Mouse (Mus musculus) lung, adult 18-20 months (tissue): ENCODE data around the gene Mef2d.

Source experiments
- DNase-seq, 2 experiments: peaks; one replicate each; pipeline ENCODE4 v3.0.0; 2022; ENCODE audit warnings: mixed read lengths in 2 of 2

Mef2d gene

DNA sequence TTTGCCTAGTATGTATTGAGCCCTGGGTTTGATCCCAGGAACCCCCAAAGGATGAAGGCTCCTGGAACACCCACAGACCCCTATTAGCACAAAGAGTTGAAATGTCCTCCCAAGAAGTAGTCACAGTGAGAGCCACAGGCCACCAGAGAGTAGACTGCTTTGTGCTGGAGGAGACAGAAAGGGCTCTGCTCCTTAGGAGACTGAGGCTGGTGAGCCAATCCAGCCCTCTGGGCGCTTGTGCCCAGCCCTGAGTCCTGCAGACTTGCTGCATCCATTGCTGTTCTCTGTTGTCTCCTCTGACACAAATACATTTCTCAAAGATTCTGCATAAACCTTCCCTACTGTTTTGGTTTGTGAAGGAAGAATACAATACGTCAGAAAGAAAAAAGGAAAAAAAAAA is 68.7 kb downstream of the Mef2d start:
- DNase-seq = no peak

DNA sequence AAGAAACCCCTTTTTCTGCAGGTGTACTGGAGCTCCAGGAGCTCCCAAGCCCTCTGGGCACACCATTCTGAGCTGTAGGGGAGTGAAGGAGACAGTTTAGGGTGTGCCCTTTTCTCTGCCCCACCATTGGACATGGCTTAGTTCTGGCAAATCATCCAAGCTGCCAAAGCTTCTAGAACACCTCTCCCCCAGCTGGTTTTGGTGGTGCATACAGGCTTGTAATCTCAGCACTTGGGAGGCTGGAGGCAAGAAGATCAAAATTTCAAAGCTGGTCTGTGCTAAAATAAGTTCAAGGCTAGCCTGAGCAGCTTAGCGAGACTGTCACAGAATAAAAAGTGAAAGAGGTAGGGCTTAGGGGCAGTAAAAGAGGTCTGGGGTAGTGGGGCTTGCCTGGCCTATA is 70.2 kb downstream of the Mef2d start:
- no peak for DNase-seq

DNA sequence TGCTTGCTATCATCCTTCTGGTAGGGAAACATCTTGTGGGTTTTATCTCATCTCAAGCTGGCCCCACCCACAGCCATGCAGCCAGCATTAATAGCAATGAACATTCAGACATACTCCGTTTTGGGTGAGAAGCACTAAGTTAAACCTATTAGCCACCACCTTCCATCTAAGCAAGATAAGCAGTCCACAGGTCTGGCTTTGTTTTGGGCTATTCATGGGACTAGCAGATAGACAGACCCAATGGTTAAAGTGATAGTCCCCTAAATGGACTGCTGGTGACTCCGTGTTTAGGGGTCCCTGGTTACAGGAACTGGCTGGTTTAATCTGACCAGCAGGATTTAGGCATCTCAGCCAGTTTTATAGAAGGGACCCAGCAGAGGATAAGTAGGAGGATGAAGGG is 70.8 kb downstream of the Mef2d start:
- no peak for DNase-seq

GRCm38 (mm10) chr3:88214197-88214938 is 72.2 kb downstream of the Mef2d start:
- no peak for DNase-seq

DNA sequence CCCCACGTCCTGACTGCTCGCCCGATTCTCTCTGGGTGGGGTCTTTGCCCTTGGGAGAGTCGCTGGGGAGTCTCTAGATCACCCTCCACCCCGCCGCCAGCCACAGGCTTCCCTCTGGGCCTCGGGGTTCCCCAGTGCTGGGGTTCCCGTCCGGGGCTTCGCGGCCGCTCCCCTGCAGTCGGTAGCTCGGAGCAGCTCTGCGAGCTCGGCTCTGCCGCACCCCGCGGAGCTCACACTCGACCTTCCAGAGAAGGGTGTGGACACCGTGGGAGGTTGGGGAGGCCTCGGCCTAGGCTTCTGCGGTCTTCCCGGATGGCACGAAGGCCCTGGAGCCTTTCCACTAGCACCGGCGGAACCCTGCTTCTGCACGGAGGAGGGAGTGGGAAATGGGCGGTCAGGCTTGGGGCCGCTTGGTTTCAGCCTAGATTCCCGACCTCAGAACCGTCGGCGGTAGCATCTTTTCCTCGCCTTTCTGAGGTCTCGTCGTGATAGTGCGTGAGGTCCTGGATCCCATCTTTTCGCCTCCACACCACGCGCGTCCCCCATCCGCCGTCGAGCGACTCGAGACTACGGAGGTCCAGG is 72.9 kb downstream of the Mef2d start:
- DNase-seq = no peak

GRCm38 (mm10) chr3:88215553-88216004 is 73.4 kb downstream of the Mef2d start:
- DNase-seq = no peak

- DNase-seq = no peak
Observed at GRCm38 (mm10) chr3:88216116-88216515, 73.9 kb downstream of the Mef2d start.

GRCm38 (mm10) chr3:88216534-88217326 is 74.6 kb downstream of the Mef2d start:
- DNase-seq = no peak

- no peak for DNase-seq
Observed at GRCm38 (mm10) chr3:88217679-88218078, 75.5 kb downstream of the Mef2d start.

DNA sequence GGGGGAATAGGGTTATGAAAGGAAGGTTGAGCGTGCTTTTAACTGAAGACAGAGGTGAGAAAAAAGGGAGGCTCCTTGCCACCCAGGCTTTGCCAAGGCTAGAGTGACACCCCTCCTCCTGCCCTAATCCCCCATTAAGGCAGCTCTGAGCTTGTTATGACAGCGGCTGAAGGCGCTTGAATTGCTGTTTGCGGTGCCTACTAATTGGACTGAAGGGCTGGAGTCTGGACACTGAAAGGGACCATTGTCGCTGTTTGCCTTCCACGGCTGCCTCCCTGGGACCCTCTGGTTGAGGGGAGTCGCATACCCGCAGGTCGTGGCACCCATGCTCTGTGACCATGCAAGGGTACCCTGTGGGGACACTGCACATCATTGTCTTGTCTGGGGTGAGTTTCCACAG is 77.8 kb downstream of the Mef2d start:
- no peak for DNase-seq

DNA sequence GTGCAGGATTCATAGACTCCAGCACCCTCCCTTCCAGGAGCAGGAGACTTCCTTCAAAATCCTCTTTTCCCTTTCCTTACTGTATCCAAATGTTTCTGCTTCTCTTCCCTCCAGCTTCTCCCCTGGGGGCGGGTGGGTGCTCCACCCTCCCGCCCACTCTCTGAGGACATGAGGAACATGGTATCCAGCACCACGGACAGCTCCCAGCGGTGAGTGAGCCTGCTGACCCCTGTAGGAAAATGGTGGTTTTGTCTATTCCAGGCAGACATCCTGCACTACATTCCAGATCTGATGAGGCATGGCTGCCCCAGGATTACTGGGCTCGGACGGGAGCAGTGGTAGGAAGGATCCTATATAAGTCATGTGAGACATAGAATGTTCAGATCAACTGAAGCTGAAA is 78.7 kb downstream of the Mef2d start:
- peak; percentile 32 to 59 for DNase-seq
